Mouse (Mus musculus): ENCODE results near the gene Gm9817.

GRCm38 (mm10) chr13:45036417-45036816, 42.1 kb upstream of the Gm9817 start:
- TF ChIP-seq CTCF (IDR thresholded peaks at IDR 0.05; ENCODE audit: borderline replicate concordance, control insufficient read depth, extremely low read depth, insufficient read depth, low read length, poor library complexity) = no peak
- no peak for TF ChIP-seq POLR2A (IDR thresholded peaks at IDR 0.05; ENCODE audit: control insufficient read depth, extremely low read depth, insufficient read depth, low read length, poor library complexity)

Data from thymus, adult 2 months (tissue).